Mouse (Mus musculus): ENCODE data around the gene Eif4a1. TPM values are rescaled to one million over a fixed set of nuclear protein-coding genes. Genes with fewer than 3 reads are reported as not detected.

Gene Eif4a1
- 887 and 907 TPM in 2 replicates for polyA plus RNA-seq (2012; rRNA removed)

DNA sequence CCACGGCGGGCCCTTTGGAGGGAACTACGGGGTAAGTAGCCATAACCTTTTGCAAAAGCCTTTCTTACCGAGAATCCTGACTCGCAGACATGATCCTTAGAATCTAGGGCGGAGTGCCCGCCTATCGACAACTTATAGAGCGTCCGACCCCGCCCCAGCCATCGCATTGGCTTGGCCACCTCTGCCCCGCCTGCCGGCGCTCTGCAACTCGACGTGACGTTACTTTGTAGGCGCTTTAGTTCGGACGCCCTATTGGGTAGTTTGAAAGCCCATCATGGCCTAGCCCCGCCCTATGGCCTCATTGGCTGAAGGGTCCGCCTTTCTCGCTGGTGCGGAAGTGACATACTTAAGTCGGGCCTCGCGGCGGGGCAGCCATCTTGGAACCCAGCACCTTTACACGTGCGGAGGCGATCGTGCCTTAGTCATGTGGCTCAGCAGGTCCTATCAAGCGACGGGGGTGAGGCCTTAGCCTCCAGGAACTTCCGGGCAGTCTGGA is at the start of gene Eif4a1:
Gene Eif4a1, minus strand, starts transcription at position 213 of the 496 bp plus-strand sequence.

GRCm38 (mm10) chr11:69695361-69696181 is 23.3 kb upstream of the Eif4a1 start, which contains the start of the genes Tnfsf12 and Tnfsfm13:
Tnfsf12 (minus strand) TSS chr11:69695849.
Tnfsfm13 (minus strand) TSS chr11:69696098.

GRCm38 (mm10) chr11:69685526-69686148 is 13.4 kb upstream of the Eif4a1 start, which contains the start of gene Tnfsf13:
Tnfsf13 (minus strand) TSS chr11:69685784.

DNA sequence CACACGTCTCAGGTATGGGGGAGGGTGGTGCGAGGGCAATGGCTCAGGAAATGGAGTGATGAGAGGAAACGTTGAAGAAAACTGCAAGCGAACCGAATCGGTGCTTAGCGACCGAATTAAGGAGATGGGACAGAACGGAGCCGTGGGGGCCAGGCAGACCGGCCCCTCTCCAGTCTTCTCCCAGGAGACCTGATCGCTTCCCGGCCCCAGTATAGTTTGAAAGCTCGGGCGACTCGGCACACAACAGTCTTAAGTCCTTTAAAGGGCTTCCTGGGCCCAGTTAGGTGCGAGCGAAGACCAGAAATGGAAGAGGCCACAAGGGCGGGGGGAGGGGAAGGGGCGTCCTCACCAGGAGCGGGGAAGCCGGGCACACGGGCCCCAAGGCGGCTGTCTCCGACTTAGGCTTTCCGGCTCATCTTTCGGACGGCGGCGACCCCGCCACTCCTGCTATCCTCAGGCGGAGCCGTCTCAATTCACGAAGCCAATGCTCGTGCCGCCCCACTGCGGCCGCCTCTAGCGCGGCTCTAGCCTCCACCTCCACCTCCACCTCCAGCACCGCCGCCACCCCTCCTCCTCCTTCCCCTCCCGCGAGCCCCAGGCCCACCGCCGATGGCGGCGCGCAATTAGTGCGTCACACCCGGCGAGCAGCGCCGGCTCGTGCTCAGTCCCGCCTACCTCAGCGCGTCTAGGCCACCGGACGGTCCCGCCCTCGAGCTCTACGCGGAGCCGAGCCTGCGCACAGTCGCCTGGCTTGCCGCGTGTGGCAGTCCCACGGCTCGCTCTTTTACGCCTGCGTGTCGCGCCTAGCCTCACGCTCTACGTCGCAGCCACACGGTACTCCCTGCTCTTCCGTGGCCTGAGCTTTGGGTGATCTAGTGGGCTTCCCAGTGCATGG is 9.3 kb upstream of the Eif4a1 start, which contains the start of gene Senp3:
Gene Senp3, minus strand, starts transcription at position 771 of the 895 bp plus-strand sequence.

DNA sequence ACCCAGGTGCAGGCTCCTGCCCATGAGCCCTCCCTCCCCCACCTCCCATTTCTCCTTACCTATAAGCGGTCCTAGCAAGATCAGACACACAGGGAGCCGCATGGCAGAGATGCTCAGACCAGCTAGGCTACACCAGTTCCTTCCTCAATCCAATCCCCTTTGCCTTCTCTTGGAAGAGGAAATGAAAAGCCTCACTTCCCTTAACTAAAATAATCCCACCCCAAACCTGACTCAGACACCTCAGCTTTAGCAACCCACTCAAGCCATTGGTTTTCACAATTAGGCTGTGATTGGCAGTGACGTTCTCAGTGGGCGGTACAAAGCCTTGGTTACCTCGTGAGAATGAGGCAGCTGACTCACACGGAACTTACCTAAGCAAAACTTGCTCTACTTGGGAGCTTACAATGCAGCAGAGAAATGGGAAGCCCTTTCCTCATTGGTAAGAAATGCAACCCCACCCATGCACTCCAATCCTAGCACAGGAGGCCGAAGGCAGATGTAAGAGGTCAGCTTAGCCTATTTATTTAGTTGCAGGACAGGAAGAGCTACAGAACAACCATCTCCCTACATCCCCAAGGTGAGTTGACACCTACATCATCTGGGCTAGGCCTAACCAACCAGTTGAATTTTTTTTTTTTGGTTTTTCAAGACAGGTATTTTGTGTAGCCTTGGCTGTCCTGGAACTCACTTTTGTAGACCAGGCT is 6.1 kb downstream of the Eif4a1 start, which contains the start of gene Cd68:
Gene Cd68, minus strand, starts transcription at position 193 of the 704 bp plus-strand sequence.

DNA sequence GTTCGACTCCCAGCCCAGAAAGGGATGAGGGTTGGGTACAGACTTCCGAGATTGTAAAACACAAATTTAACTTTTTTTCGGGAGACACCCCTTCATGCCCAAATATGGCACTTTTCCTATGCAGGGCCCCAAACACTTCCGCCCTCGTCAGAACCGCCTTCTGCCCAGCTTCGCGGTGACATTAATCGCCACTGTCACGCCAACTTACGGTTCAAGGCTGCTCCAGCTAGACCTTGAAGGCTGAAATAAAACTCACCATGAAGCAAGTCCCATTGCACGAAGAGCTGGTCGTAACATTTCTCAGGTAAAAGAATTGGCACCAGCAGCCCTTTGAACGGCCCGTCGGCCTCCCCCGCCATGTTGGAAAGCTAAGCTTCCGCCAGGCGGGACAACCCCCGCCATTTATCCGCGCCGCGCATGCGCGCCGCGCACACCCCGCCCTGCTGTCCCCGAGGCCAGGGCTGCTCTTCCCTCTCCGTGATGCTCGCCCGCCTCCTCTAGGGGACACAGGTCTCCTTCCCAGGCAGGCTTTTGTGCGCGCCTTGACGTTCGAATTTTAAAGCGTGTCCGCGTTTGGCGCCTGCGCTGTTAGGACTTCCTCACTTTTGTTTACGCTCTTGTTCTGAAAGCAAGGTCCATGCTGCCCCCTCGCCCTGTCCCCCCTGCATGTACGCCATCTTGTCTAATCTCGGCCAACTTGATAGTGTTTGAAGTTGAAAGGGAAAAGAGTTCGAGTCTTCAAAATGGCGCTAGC is 9.8 kb downstream of the Eif4a1 start, which contains the start of gene Mpdu1:
Gene Mpdu1, minus strand, starts transcription at position 430 of the 754 bp plus-strand sequence.

GRCm38 (mm10) chr11:69655264-69656064 is 16.8 kb downstream of the Eif4a1 start, which contains the start of gene Sox15:
Sox15 (plus strand) TSS chr11:69655314.

DNA sequence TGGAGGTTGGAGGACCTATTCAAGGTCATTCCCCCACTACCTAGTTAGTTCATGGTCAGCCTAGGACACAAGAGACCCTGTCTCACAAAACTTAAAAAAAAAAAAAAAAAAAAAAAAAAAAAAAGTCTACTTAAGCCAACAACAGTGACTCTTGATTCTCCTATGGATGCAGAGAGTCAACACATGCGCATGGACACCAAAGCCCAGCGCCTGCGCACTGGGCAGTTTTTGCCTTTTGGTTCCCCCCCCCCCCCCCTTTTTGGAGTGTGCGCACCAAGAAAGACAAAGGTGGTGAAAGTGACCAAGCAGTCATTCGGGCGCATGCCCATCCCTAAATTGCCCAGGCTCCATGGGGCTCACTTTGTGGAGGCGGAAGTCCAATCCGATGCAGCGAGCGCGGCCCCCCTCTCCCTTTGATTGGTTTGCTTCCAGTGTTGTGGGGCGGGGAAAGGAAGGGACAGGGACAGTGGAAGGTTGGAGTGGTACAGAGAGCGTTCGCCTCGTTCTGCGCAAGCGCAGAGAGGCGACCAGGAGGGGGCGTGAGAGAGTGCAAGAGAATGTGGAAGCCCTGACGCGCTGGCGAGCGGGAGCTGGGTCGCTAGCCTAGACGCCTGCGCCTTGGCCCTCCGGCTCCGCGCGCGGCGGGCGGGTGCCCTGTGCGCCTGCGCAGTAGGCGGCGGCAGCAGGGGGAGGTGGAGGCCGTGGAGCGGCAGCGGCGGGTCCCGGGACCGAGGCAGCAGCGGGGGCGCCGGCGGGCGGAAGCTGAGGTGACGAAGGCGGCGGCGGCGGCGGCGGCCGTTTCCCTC is 39.7 kb downstream of the Eif4a1 start, which contains the start of gene Fxr2:
Gene Fxr2, plus strand, starts transcription at position 707 of the 806 bp plus-strand sequence.

DNA sequence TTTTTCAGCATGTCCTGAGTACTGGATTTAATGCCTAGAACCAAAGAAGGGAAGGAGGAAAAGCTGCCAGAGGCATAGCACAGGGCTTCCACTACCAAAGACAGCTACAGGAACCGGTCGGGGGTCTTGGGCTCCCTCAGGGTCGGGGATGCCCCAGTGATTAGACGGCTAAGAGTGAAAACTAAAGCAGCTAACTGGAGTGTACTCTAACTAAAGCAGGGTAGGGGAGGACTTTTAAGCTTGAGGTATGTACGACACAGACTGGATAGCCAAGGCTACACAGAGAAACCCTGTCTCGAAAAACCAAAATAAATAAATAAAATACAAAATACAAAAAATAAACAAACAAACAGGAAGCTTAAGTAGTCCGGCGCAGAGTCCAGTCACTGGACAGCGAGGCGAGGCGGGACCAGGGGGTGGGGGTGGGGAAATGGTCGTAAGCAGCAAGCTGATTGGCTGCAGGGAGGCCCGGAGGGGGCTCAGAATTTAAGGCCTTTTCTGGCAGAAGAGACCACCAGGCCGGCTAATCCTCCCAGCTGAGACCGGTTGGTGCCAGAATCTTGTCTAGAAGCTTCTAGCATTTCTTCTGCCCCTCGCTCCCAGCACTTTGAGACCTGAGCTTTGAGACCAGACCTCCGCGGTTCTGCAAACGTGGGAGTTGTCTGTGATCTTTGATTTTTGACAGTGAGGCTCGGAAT is 50.5 kb downstream of the Eif4a1 start, which contains the start of gene Sat2:
Gene Sat2, plus strand, starts transcription at position 454 of the 698 bp plus-strand sequence.

DNA sequence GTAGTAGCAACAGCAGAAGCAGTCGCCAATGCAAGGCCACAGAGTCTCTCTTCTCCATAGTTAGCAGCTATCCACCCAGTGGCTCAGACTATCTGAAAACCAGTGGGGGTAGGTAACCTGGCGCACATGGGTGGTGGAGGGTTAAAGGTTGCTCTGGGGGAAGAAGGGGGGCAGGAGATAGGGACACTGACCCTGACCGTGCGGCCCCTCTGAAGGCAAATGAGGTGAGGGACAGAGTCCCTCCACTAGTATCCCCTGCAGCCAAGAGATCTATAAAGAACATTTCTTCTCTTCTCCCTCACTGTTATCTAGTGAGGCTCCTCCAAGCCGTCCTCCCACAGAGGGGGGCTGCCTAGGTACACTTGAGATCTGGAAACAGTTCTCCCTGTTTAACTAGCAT is 54.4 kb downstream of the Eif4a1 start, which contains the start of gene Shbg:
Gene Shbg, minus strand, starts transcription at position 101 of the 400 bp plus-strand sequence.

Other genes starting within 250 kb of the Eif4a1 start
- 9.3 and 9.5 TPM in 2 replicates for gene Dnah2, start 123.3 kb downstream of the Eif4a1 start, polyA plus RNA-seq (2012; rRNA removed)
- gene Efnb3, start 112.2 kb downstream of the Eif4a1 start, polyA plus RNA-seq (2012; rRNA removed) = 209 and 212 TPM in 2 replicates
- gene Wrap53, start 92.2 kb downstream of the Eif4a1 start, polyA plus RNA-seq (2012; rRNA removed) = 15.4 and 16.4 TPM in 2 replicates
- 63.0 and 69.2 TPM in 2 replicates for gene Trp53, start 92.1 kb downstream of the Eif4a1 start, polyA plus RNA-seq (2012; rRNA removed)
- gene Atp1b2, start 66.5 kb downstream of the Eif4a1 start, polyA plus RNA-seq (2012; rRNA removed) = 95.2 and 95.8 TPM in 2 replicates
- gene Shbg, start 54.5 kb downstream of the Eif4a1 start, polyA plus RNA-seq (2012; rRNA removed) = not detected in 2 replicates
- gene Sat2, start 50.4 kb downstream of the Eif4a1 start, polyA plus RNA-seq (2012; rRNA removed) = 16.5 and 16.9 TPM in 2 replicates
- 121 and 125 TPM in 2 replicates for gene Fxr2, start 39.4 kb downstream of the Eif4a1 start, polyA plus RNA-seq (2012; rRNA removed)
- gene Sox15, start 17.1 kb downstream of the Eif4a1 start, polyA plus RNA-seq (2012; rRNA removed) = 0.13 TPM in 1 of 2 replicates, not detected in the other
- 125 and 127 TPM in 2 replicates for gene Mpdu1, start 9.8 kb downstream of the Eif4a1 start, polyA plus RNA-seq (2012; rRNA removed)
- 6.1 and 7.5 TPM in 2 replicates for gene Cd68, start 6.3 kb downstream of the Eif4a1 start, polyA plus RNA-seq (2012; rRNA removed)
- 155 and 168 TPM in 2 replicates for gene Senp3, start 9.7 kb upstream of the Eif4a1 start, polyA plus RNA-seq (2012; rRNA removed)
- 0.79 and 1.1 TPM in 2 replicates for gene Tnfsf13, start 13.4 kb upstream of the Eif4a1 start, polyA plus RNA-seq (2012; rRNA removed)
- 7.0 and 7.1 TPM in 2 replicates for gene Tnfsf12, start 23.4 kb upstream of the Eif4a1 start, polyA plus RNA-seq (2012; rRNA removed)
- gene Tnfsfm13, start 23.7 kb upstream of the Eif4a1 start, polyA plus RNA-seq (2012; rRNA removed) = 1.2 and 1.5 TPM in 2 replicates
- gene Polr2a, start 86.2 kb upstream of the Eif4a1 start, polyA plus RNA-seq (2012; rRNA removed) = 20.4 and 20.9 TPM in 2 replicates
- gene Slc35g3, start 89.5 kb upstream of the Eif4a1 start, polyA plus RNA-seq (2012; rRNA removed) = 0.12 and 0.20 TPM in 2 replicates
- gene Zbtb4, start 93.5 kb upstream of the Eif4a1 start, polyA plus RNA-seq (2012; rRNA removed) = 15.8 and 16.1 TPM in 2 replicates
- 1.6 and 5.2 TPM in 2 replicates for gene Chrnb1, start 123.5 kb upstream of the Eif4a1 start, polyA plus RNA-seq (2012; rRNA removed)
- 23.7 and 27.4 TPM in 2 replicates for gene Fgf11, start 129.4 kb upstream of the Eif4a1 start, polyA plus RNA-seq (2012; rRNA removed)
- gene Tmem102, start 133.2 kb upstream of the Eif4a1 start, polyA plus RNA-seq (2012; rRNA removed) = 0.13 and 0.25 TPM in 2 replicates
- gene Gm39566, start 142.9 kb upstream of the Eif4a1 start, polyA plus RNA-seq (2012; rRNA removed) = not detected in 2 replicates
- not detected in 2 replicates for gene Spem2, start 146.0 kb upstream of the Eif4a1 start, polyA plus RNA-seq (2012; rRNA removed)
- 1.3 and 1.5 TPM in 2 replicates for gene Spem1, start 149.8 kb upstream of the Eif4a1 start, polyA plus RNA-seq (2012; rRNA removed)
- gene Nlgn2, start 165.4 kb upstream of the Eif4a1 start, polyA plus RNA-seq (2012; rRNA removed) = 90.2 and 112 TPM in 2 replicates
- 232 and 256 TPM in 2 replicates for gene Tmem256, start 166.1 kb upstream of the Eif4a1 start, polyA plus RNA-seq (2012; rRNA removed)
- 73.6 and 80.2 TPM in 2 replicates for gene Plscr3, start 174.0 kb upstream of the Eif4a1 start, polyA plus RNA-seq (2012; rRNA removed)
- 0.04 and 0.18 TPM in 2 replicates for gene Tnk1, start 186.3 kb upstream of the Eif4a1 start, polyA plus RNA-seq (2012; rRNA removed)
- gene Tmem95, start 205.6 kb upstream of the Eif4a1 start, polyA plus RNA-seq (2012; rRNA removed) = not detected in 2 replicates
- gene Kctd11, start 209.0 kb upstream of the Eif4a1 start, polyA plus RNA-seq (2012; rRNA removed) = 1.2 TPM in 2 replicates
- 0.61 and 0.68 TPM in 2 replicates for gene Acap1, start 223.1 kb upstream of the Eif4a1 start, polyA plus RNA-seq (2012; rRNA removed)
- 5.3 and 5.6 TPM in 2 replicates for gene 2810408A11Rik, start 228.6 kb upstream of the Eif4a1 start, polyA plus RNA-seq (2012; rRNA removed)
- 111 and 113 TPM in 2 replicates for gene Neurl4, start 228.6 kb upstream of the Eif4a1 start, polyA plus RNA-seq (2012; rRNA removed)
- gene Gps2, start 241.5 kb upstream of the Eif4a1 start, polyA plus RNA-seq (2012; rRNA removed) = 60.8 and 63.8 TPM in 2 replicates
- gene Eif5a, start 249.5 kb upstream of the Eif4a1 start, polyA plus RNA-seq (2012; rRNA removed) = 777 and 816 TPM in 2 replicates